Mouse (Mus musculus) testis, postnatal 14 days (tissue): ENCODE measurements around the gene Tbc1d5.
A peak's percentile ranks its signal among the peaks of the same experiment; 100 is the strongest.
"Not testable (repeated sequence)": the region's sequence is repeated elsewhere in the genome, so short reads cannot be mapped to it uniquely, and the experiment has no call there.

Experiments
- DNase-seq: peaks from one replicate; pipeline ENCODE4 v3.0.0; 2021; ENCODE audit warnings: low spot score

The Tbc1d5 gene

DNA sequence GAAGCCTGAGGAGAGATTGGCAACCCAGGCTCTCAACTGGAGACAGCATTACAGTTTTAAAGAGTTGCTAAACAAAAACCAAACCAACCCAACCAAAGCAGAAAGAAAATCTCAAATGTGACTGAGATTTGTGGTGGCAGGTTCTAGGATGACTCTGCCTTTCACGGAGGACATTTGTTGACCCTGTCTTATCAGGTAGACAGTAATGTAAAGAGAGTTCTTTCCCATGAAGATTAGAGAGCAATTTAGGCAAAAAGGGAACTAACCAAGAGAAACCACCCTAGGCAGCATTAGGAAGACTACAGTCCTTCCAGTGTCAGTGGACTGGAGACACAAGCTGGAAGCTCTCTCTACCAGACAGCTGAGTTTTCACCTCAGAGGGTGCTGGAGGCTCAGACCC is 438.3 kb downstream of the Tbc1d5 start:
- DNase-seq, result no peak

DNA sequence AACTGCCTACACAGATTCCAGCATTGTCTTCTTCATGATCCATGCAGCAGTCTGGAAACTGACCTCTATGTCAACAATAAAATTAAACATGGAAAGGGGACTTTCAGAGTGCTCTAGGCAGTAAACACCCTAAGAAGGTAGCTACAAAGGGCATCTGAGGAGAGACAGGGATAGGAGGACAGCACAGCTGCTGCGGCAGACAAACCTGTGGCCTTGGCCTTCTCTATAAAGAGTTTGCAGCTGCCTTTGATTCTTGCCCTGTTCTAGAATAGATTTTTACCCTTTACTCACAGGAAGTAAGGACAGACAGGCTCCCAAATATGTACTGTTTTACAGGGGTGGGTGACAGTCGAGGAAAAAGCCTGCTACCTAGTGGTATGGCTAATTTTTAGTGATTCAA is 440.7 kb downstream of the Tbc1d5 start:
- DNase-seq, result no peak

GRCm38 (mm10) chr17:50737068-50737467 is 442.1 kb downstream of the Tbc1d5 start:
- DNase-seq, result no peak

DNA sequence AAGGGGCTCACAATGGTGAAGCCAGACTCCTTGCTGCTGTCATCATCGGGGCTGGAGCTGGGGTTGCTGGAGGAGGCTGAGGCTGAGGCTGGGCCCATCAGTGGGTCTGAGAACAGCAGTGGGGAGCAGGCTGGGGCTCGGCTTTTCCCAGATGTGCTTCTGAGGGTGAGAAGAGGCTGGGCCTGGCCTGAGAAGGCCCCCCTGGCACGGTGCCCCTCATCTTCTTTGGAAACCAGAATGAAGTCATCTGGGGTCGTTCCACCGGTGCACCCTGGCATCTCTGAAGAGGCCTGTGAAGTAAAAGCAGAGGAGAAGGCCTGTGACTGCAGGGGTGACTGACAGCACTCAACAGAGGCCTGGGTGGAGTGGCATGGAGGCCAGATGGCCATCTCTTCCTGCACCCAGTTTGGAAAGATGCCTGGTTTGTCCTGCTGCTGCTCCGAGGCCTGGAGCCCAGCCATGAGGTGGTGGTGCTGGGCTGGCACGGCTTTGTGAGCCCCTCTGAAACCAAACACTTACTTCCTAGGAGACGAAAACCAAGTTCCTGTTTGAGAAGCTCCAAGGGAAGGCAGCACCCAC is 443.1 kb downstream of the Tbc1d5 start:
- DNase-seq, result no peak

- peak; percentile 47 for DNase-seq
These were observed 443.7 kb downstream of the Tbc1d5 start for GRCm38 (mm10) chr17:50735382-50735954.

DNA sequence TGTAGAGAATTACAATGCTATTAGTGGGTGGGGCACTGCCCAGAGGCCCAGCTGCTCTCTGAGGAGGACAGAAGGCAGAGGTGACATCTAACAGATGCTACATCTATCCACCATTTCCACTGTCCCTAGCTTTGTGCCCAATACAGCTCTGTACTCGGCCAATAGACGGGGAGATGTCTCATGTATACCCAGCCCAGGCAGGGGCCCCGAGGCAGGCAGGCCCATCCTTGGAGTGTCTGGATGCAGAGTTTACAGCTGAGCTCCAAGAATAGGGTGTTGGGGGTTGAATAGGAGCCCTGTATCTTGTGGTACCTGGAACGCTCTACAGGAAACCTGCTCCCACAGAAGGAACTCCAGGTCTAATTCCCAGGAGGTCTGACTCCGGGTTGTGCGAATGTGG is 444.4 kb downstream of the Tbc1d5 start:
- no peak for DNase-seq

DNA sequence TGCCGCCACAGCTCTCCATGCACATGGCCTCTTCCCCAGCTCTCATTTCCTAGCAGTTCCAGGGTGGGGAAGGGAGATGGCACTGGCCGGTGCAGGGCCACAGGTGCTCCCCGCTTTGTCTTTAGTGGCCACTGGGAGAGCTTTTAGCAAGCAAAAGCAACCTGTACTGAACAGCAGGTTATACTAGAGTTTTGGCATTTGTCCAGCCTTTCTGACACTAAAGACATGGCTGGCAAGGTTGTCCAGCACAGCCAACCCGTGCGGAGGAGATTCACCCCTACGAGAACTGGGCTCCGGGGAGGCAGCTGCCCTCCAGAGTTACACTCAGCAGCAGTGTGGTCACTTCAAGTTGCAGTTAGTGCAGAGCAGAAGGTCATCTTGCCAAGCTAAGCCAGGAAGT is 445.8 kb downstream of the Tbc1d5 start:
- no peak for DNase-seq

- DNase-seq, result no peak
These were observed 447.3 kb downstream of the Tbc1d5 start for GRCm38 (mm10) chr17:50731876-50732275.

DNA sequence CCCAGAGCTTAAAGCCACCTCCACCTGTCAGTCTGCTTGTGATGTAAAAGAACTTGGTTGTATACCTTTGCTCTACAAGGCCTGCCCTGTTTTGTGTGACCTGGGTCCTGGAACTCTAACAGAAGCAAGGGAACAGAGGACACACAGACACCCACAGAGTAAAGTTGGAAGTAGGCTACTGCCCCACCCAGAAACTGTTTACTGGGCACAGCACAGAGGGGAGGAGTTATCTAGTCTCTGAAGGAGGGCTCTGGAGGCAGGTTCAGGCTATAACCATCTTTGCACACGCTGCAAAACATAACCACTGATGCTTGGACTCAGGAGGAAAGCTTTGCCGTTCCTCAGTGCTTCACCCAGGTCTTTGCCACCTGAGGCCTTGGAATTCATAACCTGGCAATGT is 448.3 kb downstream of the Tbc1d5 start:
- DNase-seq, result no peak

DNA sequence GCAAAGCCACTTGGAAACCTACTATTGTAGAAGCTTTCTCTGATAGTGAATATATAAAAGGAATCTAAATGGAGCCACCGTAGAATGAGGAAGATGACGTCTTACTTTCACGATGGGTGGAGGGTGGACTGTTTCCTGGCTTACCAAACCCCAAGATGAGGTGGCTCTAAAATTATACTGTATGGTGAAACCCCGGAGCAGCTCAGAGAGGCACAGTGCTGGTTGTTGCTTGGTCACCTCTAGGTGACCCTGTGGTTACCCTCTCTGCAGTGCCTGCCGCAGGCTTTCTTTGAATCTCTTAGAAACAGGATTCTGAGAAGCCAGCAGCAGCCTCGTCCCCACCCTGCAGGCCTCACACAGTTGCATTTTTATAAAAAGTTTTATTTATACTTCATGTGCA is 449.6 kb downstream of the Tbc1d5 start:
- DNase-seq, result no peak

DNA sequence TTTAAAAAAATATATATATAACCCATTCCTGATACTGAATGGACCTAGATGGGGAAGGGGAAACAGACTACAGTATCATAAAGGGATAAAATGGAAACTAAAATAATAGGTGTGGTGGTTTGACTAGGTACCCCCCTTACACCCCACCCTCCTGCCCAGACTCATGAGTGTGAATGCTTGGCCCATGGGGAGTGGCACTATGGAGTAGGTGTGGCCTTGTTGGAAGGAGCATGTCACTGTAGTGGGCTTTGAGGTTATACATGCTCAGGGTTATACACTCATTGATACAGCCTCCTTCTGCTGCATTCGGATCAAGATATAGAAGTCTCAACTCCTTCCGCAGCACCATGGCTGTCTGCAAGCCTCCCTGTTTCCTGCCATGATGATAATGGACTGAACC is 450.1 kb downstream of the Tbc1d5 start:
- DNase-seq, result no peak

- DNase-seq, result no peak
These were observed 452.9 kb downstream of the Tbc1d5 start for GRCm38 (mm10) chr17:50726265-50726664.

DNA sequence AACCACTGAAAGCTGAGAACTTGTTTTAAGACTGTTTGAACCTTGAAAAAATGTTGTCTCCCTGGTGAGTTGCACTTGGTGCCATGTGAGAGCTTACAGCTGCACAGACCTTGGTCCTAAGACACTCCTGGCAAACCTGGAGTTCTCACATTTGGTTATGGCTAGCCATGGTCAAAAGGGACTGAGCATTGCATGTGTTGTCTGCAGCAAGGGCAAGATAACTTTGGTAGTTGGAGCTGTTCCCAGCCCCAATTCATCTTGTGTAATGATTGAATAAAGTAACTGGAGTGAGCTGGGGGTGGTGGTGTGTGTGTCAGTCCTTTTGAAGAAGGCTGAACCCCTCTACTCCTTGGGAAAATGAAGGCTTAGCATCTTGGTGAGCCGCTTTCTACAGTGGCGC is 454.8 kb downstream of the Tbc1d5 start:
- DNase-seq, result no peak

GRCm38 (mm10) chr17:50717586-50717985 is 461.6 kb downstream of the Tbc1d5 start:
- no peak for DNase-seq

GRCm38 (mm10) chr17:50710497-50711222 is 468.5 kb downstream of the Tbc1d5 start:
- DNase-seq, result no peak

DNA sequence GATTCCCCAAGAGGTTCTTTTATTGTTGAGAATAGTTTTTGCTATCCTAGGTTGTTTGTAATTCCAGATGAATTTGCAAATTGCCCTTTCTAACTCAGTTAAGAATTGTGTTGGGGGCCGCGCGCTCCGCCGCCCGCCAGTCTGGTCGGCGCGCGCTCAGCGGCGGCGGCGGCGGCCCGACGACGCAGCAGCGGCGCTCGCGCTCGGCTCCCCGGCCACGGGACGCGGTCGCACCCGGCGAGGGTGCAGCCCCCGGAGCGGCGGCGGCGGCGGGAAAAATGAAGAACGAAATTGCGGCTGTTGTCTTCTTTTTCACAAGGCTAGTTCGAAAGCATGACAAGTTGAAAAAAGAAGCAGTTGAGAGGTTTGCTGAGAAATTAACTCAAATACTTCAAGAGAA is 480.7 kb downstream of the Tbc1d5 start:
- DNase-seq, result not testable (repeated sequence)

DNA sequence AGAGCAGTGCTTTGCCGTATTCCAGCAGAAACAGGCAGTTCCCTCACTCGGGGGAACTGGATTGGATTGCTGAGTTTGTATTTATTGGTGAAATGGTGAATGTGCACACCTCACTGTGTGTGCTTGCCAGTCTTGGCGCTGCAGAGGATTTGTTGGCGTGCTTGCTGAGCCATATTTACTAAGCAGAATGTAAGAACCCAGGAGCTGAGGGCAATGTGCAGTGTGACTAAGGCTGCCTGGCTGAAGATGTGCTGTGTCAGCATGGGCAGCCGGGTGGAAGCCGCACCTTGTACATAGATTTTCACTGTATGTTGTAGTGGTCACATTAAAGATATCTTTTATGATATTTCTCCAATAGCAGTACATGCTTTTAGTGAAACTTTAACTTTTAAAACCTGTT is 491.0 kb downstream of the Tbc1d5 start:
- DNase-seq, result no peak

DNA sequence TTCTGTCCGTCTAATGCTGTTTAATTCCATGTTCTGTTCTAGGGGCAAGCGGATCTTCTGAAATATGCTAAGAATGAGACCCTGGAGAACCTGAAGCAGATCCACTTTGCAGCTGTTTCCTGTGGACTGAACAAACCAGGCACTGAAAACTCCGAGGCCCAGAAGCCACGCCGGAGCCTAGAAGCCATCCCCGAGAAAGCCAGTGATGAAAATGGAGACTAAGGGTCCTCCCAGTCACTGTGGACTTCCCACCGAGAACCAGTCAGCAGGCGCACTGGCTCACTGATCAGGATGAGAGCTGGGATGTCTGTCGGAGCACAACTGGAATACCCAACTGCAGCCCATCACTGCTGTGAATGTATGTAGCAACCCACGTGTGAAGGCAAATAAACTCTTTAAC is 491.5 kb downstream of the Tbc1d5 start:
- DNase-seq, result no peak

DNA sequence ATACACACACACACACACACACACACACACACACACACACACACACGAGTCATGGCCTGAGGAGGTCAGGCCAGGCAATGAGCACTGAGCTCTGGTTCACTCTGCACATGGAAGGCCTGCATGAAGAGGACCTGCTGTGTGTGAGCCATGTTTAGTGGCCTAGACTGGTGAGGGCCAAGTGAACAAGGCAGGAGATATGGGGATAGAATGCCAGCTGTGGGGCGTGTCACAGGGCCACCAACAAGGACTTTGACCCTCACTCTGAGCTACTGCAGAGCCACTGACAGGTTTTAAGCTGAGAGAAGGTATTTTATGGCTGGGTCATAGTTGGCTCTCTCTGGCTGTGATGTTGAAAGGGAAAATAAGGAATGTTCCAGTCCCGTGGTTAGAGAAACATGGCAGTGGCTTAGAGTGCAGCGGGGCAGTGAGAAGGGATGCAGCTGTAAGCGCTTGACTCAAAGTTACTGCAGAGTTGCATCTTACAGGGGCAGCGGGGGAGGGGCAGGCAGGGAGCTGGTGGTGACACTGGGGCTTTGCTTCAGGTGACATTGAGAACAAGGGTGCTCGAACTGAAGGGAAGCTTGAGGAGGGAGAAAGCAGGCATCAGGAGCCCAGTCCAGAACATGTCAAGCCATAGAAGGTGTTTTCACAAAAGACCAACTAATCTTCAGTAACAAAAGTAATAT is 494.0 kb downstream of the Tbc1d5 start:
- DNase-seq, result no peak
